Mouse (Mus musculus): Measurements from ENCODE around the gene Selenbp1. TPM values are rescaled to one million over a fixed set of nuclear protein-coding genes. Genes with fewer than 3 reads are reported as not detected.

The Selenbp1 gene
- polyA plus RNA-seq, 1 experiment from 2014 or later, result 34.8 TPM

Other genes with a start within 250 kb of the Selenbp1 start
- 0.63 and 0.75 TPM in 2 replicates for gene Selenbp2, start 239.5 kb upstream of the Selenbp1 start, polyA plus RNA-seq (2015; fragmentation: Nextera tagmentation; extraction: Ambion mirVana)
- gene Cgn, start 146.6 kb upstream of the Selenbp1 start, polyA plus RNA-seq (2015; fragmentation: Nextera tagmentation; extraction: Ambion mirVana), result 7.1 and 7.3 TPM in 2 replicates
- 21.2 and 25.0 TPM in 2 replicates for gene Pogz, start 95.5 kb upstream of the Selenbp1 start, polyA plus RNA-seq (2015; fragmentation: Nextera tagmentation; extraction: Ambion mirVana)
- gene Psmb4, start 46.1 kb upstream of the Selenbp1 start, polyA plus RNA-seq (2015; fragmentation: Nextera tagmentation; extraction: Ambion mirVana), result 361 and 368 TPM in 2 replicates
- gene Rfx5, start 21.0 kb downstream of the Selenbp1 start, polyA plus RNA-seq (2015; fragmentation: Nextera tagmentation; extraction: Ambion mirVana), result 8.6 TPM in 2 replicates
- 27.8 and 34.3 TPM in 2 replicates for gene Pi4kb, start 41.7 kb downstream of the Selenbp1 start, polyA plus RNA-seq (2015; fragmentation: Nextera tagmentation; extraction: Ambion mirVana)
- 23.5 and 24.4 TPM in 2 replicates for gene Zfp687, start 82.4 kb downstream of the Selenbp1 start, polyA plus RNA-seq (2015; fragmentation: Nextera tagmentation; extraction: Ambion mirVana)
- gene Psmd4, start 109.6 kb downstream of the Selenbp1 start, polyA plus RNA-seq (2015; fragmentation: Nextera tagmentation; extraction: Ambion mirVana), result 282 and 310 TPM in 2 replicates
- 26.5 and 28.4 TPM in 2 replicates for gene Pip5k1a, start 173.9 kb downstream of the Selenbp1 start, polyA plus RNA-seq (2015; fragmentation: Nextera tagmentation; extraction: Ambion mirVana)
- 216 and 217 TPM in 2 replicates for gene Vps72, start 178.0 kb downstream of the Selenbp1 start, polyA plus RNA-seq (2015; fragmentation: Nextera tagmentation; extraction: Ambion mirVana)
- 1.9 and 2.5 TPM in 2 replicates for gene Tmod4, start 191.4 kb downstream of the Selenbp1 start, polyA plus RNA-seq (2015; fragmentation: Nextera tagmentation; extraction: Ambion mirVana)
- gene Scnm1, start 201.0 kb downstream of the Selenbp1 start, polyA plus RNA-seq (2015; fragmentation: Nextera tagmentation; extraction: Ambion mirVana), result 82.4 and 84.4 TPM in 2 replicates
- gene Lysmd1, start 201.0 kb downstream of the Selenbp1 start, polyA plus RNA-seq (2015; fragmentation: Nextera tagmentation; extraction: Ambion mirVana), result 19.1 and 19.6 TPM in 2 replicates
- gene Tnfaip8l2, start 209.3 kb downstream of the Selenbp1 start, polyA plus RNA-seq (2015; fragmentation: Nextera tagmentation; extraction: Ambion mirVana), result 2.6 and 3.1 TPM in 2 replicates
- gene Sema6c, start 227.4 kb downstream of the Selenbp1 start, polyA plus RNA-seq (2015; fragmentation: Nextera tagmentation; extraction: Ambion mirVana), result 11.1 and 11.7 TPM in 2 replicates